Mouse (Mus musculus) WW6 (cell line): Measurements from ENCODE around the gene Pacsin3.

Experiments used
- DNase-seq: peaks from one replicate; pipeline ENCODE4 v3.0.0-alpha.2; 2013; ENCODE audit warnings: low read depth, low spot score

Pacsin3 gene

GRCm38 (mm10) chr2:91259493-91259892, 3.7 kb downstream of the Pacsin3 start:
- DNase-seq, result no peak

GRCm38 (mm10) chr2:91263692-91264660, 8.2 kb downstream of the Pacsin3 start:
- DNase-seq, result no peak

- peak; percentile 85 for DNase-seq
These were observed 9.2 kb downstream of the Pacsin3 start, which contains the start of gene Arfgap2 for GRCm38 (mm10) chr2:91264711-91265681. TSS of gene Arfgap2 (plus strand) at chr2:91264974.

GRCm38 (mm10) chr2:91268042-91268441, 12.3 kb downstream of the Pacsin3 start:
- no peak for DNase-seq

GRCm38 (mm10) chr2:91268706-91269105, 13.0 kb downstream of the Pacsin3 start:
- no peak for DNase-seq

- no peak for DNase-seq
These were observed 14.0 kb downstream of the Pacsin3 start for GRCm38 (mm10) chr2:91269687-91270133.

- peak; percentile 33 for DNase-seq
These were observed 23.1 kb downstream of the Pacsin3 start for GRCm38 (mm10) chr2:91278749-91279371.

GRCm38 (mm10) chr2:91279372-91279755, 23.6 kb downstream of the Pacsin3 start:
- no peak for DNase-seq

- DNase-seq, result no peak
These were observed 25.6 kb downstream of the Pacsin3 start for GRCm38 (mm10) chr2:91281366-91281765.

- no peak for DNase-seq
These were observed 28.2 kb downstream of the Pacsin3 start for GRCm38 (mm10) chr2:91283972-91284371.

- DNase-seq, result no peak
These were observed 28.8 kb downstream of the Pacsin3 start for GRCm38 (mm10) chr2:91284375-91285199.

- DNase-seq, result no peak
These were observed 30.2 kb downstream of the Pacsin3 start for GRCm38 (mm10) chr2:91285885-91286505.

- DNase-seq, result no peak
These were observed 31.8 kb downstream of the Pacsin3 start for GRCm38 (mm10) chr2:91287563-91287962.

- DNase-seq, result no peak
These were observed 35.6 kb downstream of the Pacsin3 start for GRCm38 (mm10) chr2:91291197-91292007.

GRCm38 (mm10) chr2:91294226-91294625, 38.5 kb downstream of the Pacsin3 start:
- DNase-seq, result no peak

- DNase-seq, result no peak
These were observed 40.1 kb downstream of the Pacsin3 start for GRCm38 (mm10) chr2:91295895-91296294.

- DNase-seq, result no peak
These were observed 43.4 kb downstream of the Pacsin3 start for GRCm38 (mm10) chr2:91299156-91299555.

- no peak for DNase-seq
These were observed 45.0 kb downstream of the Pacsin3 start for GRCm38 (mm10) chr2:91300784-91301183.

- no peak for DNase-seq
These were observed 46.1 kb downstream of the Pacsin3 start for GRCm38 (mm10) chr2:91301836-91302235.
